Mouse (Mus musculus) E14TG2a.4 (cell line): ENCODE measurements around the gene Cflar.

Source experiments
- CTCF ChIP-seq: conservative IDR thresholded peaks from 2 replicates; pipeline ENCODE4 v1.5.1; 2014; ENCODE audit warnings: low read length
- NANOG ChIP-seq: IDR thresholded peaks from 2 replicates; pipeline ENCODE4 v1.6.1; 2014; ENCODE audit warnings: borderline replicate concordance, low read length, mixed read lengths
- POU5F1 ChIP-seq: IDR thresholded peaks from 2 replicates; pipeline ENCODE4 v1.6.1; 2014; ENCODE audit warnings: low read length, borderline replicate concordance

GRCm38 (mm10) chr1:58716883-58717220, 5.5 kb downstream of the Cflar start:
- TF ChIP-seq CTCF: no peak
- no peak for TF ChIP-seq POU5F1
- no peak for TF ChIP-seq NANOG
